Mouse (Mus musculus) layer of hippocampus, postnatal 10 days (tissue): Measurements from ENCODE around the gene Gm30083. TPM values are rescaled to one million over a fixed set of nuclear protein-coding genes. Genes with fewer than 3 reads are reported as not detected.

Experiments used
- DNase-seq, 2 experiments: peaks; one replicate each; pipeline ENCODE4 v3.0.0; 2021; ENCODE audit warnings: low spot score in 2 of 2
- total RNA-seq, 2 experiments: library from RNA; stranded (reverse); gene quantifications; 2 replicates each; pipeline ENCODE4 v1.2.3; 2021

Gene Gm30083
- total RNA-seq, 2 experiments from 2014 or later = not detected

DNA sequence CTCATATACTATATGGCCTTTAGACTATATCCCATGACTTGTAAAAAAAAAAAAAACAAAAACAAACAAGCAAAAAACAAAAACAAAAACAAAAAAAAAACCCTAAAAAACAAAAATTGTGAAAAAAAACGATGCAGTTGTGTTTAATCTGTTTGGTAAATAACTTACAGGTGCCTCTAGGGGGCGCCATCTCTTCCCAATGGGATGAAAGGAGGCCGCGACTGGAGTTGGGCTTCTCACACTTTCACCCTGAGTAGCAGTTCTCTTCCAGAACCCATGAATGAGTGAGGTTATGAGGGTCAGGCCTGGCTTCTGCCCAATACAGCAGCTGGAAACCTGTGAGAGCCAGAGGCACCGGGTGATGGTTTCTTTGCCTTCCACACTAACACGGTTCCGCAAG is 49.3 kb downstream of the Gm30083 start:
- no peak for DNase-seq

DNA sequence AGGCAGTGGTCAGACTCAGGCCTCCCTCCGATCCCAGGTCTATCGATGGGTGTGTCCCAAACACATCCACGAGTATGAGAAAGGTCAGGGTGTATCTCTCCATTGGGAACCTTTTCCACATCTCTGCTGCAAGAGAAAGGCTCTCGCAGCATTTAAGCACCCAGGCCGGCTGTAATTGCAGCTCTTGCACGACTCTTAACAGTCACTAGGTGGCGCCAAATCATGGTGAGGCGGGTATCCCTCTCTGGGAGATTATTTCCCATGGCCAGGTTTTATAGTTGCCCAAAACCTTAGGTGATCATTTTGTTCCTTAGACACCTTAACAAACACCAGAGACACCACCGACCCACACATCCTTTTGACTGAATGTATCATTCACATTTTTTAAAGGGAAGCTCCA is 55.6 kb downstream of the Gm30083 start:
- peak; percentile 67 to 75 for DNase-seq

- no peak for DNase-seq
Measured at GRCm38 (mm10) chr14:33958841-33959240, 56.1 kb downstream of the Gm30083 start.

- DNase-seq = no peak
Measured at GRCm38 (mm10) chr14:33958186-33958585, 56.8 kb downstream of the Gm30083 start.

DNA sequence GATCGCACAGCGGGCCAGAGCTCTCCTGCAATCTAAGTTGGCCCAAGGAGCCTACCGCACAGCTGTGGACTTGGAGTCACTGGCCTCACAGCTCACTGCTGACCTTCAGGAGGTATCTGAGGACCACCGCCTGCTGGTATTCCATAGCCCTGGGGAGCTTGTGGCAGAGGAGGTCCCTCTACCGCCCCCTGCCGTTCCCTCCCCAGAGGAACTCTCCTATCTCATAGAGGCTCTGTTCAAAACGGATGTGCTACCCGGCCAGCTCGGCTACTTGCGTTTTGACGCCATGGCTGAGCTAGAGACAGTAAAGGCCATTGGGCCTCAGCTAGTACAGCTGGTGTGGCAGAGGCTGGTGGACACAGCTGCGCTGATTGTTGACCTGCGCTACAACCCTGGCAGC is 58.9 kb downstream of the Gm30083 start:
- no peak for DNase-seq

DNA sequence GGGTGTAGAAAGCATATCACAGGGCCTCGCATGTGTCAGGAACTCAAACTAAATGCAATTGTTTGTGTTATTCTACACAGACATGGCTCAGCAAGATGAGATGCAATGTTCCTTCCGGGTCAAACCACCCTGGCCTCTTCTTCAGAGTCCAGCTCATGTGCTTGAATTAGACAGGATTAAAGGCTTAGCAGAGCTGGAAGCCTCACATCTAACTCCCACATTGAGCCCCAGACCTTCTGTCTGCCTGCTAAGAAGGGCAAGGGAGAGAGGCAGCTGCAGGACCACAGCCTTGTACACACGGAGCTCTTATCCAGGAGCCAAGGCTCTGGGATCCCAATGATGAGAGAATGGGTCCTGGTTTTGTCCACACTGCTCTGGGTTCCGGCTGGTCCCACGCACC is 61.2 kb downstream of the Gm30083 start, which contains the start of gene Rbp3:
Gene Rbp3, plus strand, starts transcription at position 243 of the 400 bp plus-strand sequence.
- DNase-seq = no peak

- no peak for DNase-seq
Measured at GRCm38 (mm10) chr14:33952233-33952981, 62.6 kb downstream of the Gm30083 start.

- no peak for DNase-seq
Measured at GRCm38 (mm10) chr14:33946125-33946524, 68.9 kb downstream of the Gm30083 start.

DNA sequence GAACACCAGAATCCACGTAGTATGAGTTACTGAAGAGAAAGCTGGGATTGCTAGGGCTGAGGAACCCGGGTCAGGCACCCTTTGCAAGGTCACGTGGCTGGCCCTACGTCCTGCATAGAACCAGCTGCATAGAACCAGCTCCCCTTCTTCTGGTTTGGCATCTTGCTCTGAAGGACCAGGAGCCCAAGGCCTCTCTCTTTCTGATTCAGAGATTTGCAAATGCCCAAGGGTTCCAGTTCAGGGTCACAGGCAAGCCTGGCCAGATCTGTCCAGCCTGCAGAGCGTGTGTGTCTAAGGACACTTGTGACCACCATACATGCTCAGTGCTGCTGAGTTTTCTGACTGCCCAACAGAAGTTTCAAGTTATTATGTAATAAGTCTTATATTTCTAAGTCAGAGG is 72.8 kb downstream of the Gm30083 start:
- DNase-seq = no peak

DNA sequence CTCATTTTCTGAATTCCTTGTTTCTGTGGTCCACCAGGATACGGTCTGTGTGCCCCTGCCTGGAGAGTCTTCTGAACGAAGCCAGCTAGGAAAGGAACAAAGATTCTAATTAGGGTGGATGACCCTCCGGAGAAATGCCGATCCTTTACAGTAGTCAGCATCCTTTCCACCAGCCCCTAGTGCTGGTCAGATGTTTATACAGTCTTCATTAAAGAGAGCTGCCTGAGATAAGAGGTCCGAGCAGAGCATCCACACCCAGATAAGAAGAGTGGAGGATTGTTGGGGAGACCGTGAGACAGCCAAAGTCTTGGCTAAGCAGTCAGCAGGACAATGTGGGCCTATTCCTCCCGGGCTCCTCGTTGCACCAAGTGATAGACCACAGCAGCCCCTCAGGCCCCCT is 74.2 kb downstream of the Gm30083 start, which contains the start of gene Gdf2:
Gene Gdf2, plus strand, starts transcription at position 301 of the 400 bp plus-strand sequence.
- DNase-seq = no peak

DNA sequence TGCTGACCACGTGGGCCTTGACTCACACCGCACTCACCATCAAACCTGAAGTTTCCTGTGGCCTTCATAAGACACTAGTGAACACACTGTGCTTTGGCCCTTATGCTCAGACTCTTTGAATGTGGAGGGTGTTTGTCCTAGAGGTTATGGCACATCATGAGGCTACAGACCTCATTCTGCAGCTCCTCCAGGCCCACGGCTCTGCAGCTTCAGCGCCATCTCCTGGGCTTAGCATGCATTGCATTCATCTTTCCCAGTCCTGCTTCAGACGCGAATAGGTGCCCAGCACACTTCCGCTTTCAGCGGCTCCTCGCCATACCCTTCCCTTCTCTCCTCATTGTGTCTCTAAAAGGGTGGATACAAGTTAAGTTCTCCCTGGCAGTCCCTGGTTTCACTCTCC is 75.9 kb downstream of the Gm30083 start:
- peak; percentile 86 to 88 for DNase-seq

Other genes with a start within 250 kb of the Gm30083 start
- 10 to 100 TPM in 1 of 2 experiments, 1 to 10 TPM in 1; 9.7 to 12.3 TPM for gene Gdf10, start 91.6 kb downstream of the Gm30083 start, total RNA-seq
- not detected for gene Gdf2, start 74.1 kb downstream of the Gm30083 start, total RNA-seq
- not detected for gene Rbp3, start 61.2 kb downstream of the Gm30083 start, total RNA-seq
- gene Zfp488, start 36.4 kb downstream of the Gm30083 start, total RNA-seq = 1 to 10 TPM; 5.3 to 5.4 TPM
- not detected for gene Gm5460, start 1.6 kb upstream of the Gm30083 start, total RNA-seq
- gene Antxrl, start 37.5 kb upstream of the Gm30083 start, total RNA-seq = not detected
- 1 to 10 TPM in 1 of 2 experiments, under 1 TPM in 1; 0.83 to 1.1 TPM for gene Anxa8, start 70.8 kb upstream of the Gm30083 start, total RNA-seq
- gene A630023A22Rik, start 87.6 kb upstream of the Gm30083 start, total RNA-seq = not detected
- under 1 TPM; 0.09 to 0.18 TPM for gene Npy4r, start 137.3 kb upstream of the Gm30083 start, total RNA-seq
- gene Gprin2, start 186.5 kb upstream of the Gm30083 start, total RNA-seq = 1 to 10 TPM; 6.0 to 7.5 TPM
- gene Syt15, start 204.4 kb upstream of the Gm30083 start, total RNA-seq = 1 to 10 TPM; 1.7 to 1.8 TPM